Mouse (Mus musculus): ENCODE measurements at regions not wholly inside any gene's neighbourhood (a gene's known extent, or its start where the extent isn't known, plus 50 kb on each side); places are given as distances from the start of the nearest gene placed in this dataset.
A peak's percentile ranks its signal among the peaks of the same experiment; 100 is the strongest.

DNA sequence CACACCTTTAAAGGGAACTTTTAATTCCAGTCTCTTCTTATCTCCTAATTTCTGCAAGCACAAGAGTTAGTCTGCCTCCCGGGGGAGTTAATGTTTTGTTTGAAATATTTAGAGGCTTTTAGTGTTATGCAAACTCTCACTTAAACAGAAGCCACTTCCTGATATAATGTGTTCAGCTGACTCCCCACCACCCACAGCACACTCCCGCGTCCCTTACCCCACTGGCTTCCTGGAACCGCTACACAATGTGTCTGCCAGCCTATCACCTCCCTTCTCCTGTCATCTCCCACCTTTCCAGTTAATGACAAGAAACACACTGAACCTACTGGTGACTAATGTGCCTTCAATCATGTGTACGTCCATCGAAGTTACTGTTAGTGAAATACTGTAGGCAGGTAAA, 276.5 kb downstream of the Rps29 start:
- no peak for DNase-seq (ENCODE audit: low spot score in 2 of 2)

DNA sequence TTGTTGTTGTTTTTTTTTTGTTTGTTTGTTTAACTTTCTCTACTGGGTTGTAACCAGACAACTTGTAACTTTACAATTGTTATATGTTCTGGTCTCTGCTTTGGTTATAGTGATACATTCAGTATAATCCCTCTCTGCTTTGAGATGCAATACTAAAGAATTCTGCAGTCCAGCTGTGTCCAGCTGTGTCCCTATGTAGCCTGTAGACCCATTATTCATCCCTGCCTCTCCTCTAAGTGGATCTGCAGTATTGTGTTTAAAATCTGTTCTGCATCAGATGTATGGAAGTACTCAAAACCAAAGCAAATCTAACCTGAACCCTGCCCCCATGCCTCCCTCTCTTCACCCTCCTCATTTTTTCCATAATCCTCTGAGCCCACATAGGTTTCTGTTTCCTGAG, 279.6 kb downstream of the Rps29 start:
- DNase-seq (ENCODE audit: low spot score in 2 of 2): no peak

DNA sequence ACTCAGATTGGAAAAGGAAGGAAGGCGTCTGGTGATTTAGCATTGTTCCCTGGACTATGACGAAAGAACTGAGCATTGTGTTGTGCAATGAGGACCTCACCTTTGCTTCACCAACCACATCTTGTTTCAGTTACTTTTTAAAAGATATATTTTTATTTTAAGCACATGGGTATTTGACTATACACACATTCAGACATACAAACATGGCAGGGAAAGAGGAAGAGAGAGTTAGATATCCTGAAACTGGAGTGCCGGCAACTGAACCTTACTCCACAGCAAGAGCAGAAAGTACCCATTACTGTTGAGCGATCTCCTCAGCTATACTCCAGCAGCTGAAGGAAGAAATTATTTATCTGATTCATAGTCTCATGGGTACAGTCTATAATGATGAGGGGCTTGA, 287.7 kb downstream of the Rps29 start:
- no peak for DNase-seq (ENCODE audit: low spot score in 2 of 2)

DNA sequence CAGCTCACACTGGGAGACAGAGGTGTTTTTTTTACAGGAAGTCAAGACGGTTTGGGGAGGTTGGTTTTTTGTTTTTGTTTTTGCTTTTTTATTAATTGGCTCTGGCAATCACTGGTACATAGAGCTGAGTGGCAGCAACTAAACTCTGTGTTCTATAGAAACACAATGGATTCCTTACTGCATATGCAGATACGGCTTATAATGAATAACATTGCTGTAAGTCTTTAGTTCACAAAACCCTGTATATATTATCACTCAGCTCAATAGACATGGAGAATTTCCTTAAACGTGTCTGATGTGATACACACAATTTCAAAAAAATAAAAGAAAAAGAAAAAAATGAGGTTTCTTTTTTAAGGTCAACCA, 296.0 kb downstream of the Rps29 start:
- DNase-seq (ENCODE audit: low spot score in 2 of 2): no peak

DNA sequence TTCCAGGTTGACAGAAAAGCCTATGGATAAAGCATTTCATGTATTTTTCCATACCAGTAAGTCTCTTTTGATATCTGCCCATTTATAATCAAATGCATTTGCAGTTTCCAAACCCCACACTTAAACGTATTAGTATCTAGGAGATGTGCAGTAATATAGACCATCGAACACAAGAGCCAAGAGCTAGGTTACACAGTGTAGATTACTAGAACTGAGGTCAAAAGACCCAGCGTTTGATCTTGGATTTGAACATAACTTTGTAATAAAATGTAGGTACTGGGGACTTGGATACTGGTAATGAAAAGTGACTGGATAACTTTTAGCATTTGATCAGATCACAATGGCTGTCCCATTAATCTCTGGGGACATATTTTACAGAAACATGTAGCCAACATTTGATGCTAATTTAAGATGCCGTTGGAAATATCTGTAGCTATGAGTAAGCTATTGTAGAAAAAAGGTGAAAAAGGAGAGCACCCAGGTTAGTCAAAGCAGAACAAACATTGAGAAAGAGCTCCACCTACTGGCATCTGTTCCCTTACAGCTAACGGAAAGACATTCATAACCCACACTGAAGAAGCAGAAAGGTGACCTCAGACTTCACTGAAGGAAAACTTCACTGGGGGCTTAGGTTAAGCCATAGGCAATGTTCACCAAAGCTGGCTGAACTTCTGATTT, 296.5 kb downstream of the Rps29 start:
- DNase-seq (ENCODE audit: low spot score in 2 of 2): peak; percentile 32 to 62

DNA sequence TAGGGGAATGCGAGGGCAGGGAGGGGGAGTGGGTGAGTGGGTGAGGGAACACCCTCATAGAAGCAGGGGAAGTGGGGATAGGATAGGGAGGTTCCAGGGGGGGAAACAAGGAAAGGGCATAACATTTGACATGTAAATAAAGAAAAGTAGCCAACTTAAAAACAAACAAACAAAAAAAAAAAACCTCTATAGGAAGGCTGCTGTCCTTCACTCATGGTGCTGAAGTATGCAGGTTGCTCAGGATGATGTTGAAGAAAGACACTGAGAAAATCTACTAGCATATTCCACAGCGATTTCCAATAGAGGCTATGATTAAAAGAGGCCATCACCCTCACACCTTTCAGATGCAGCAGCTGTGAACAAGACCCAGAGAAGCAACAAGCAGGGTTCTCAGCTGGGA, 298.7 kb downstream of the Rps29 start:
- no peak for DNase-seq (ENCODE audit: low spot score in 2 of 2)

DNA sequence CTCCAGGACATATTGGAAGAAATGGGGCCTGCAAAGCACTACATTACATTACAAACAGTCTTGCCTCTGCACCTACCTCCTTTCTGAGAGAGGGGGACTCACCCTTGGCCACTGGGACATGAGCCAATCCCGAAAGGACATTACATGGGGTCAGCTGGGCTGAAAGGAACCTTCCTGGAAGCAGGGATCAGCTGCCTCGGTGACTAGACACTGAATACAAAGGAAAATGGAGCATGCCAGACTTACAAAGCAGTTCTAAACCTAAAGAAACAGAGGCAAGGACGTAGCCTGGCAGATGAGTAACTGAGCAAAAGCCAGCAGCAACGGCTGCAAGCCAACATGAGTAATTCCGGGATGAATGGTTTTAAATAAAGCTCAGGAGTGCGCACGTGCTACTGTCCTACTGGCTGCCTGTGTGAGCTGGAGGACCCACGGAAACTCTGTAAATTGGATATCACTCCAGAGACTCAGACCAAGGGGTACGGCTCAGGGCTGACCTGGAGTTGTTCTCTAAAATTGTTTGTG, 309.3 kb downstream of the Rps29 start:
- DNase-seq (ENCODE audit: low spot score in 2 of 2): no peak

DNA sequence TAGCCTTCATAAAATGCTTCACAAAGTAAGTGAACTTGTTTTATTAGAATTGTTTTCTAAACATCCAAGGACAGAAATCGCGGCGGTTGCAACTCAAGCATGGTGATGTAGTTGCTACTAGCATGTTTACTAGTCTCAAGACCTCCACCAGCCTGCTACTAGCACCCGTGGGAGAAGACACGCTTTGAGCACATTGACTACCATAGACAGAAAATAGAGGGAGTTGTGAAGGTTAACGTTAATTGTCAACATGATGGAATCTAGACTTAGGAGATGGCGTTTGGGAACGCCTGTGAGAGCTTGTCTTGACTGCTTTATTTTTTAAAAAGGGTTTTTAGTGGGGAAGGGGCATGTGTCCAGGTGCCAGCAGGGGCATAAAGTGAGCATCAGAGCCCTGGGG, 318.2 kb downstream of the Rps29 start:
- no peak for DNase-seq (ENCODE audit: low spot score in 2 of 2)

DNA sequence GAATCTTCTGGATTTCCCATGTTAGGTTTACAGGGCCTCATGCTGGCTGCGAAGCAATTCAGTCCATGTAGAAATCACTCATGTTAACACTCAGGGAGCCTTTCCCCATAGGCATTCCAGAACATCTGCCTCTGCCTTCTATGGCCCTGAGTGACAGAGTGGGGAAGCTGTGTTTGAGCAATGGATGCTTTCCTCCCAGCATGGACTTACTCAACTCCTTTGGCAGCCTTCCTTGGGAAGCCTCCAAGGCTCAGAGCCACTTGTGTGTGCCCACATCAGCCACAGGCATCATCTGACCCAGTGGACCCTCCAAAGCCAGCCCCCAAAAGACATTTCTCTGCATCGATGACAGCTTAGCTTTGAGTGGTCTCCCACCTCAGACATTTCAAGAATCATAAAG, 318.8 kb downstream of the Rps29 start:
- no peak for DNase-seq (ENCODE audit: low spot score in 2 of 2)

DNA sequence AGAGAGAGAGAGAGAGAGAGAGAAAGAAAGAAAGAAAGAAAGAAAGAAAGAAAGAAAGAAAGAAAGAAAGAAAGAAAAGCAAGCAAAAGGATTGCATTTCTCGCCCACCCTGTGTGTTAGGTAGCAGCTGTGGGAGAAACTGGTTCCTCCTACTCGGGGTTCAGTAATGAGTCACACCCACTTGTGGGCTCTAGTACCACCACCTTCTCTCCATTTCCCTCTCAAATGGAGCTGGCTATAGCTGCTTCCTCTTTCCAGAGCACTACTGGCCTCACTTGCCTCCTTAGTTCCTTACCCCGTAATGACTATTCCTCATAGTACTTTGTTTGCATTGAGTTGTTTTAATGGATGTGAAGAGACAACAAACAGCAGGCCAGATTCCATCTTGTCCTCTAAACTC, 323.0 kb downstream of the Rps29 start:
- DNase-seq (ENCODE audit: low spot score in 2 of 2): no peak

DNA sequence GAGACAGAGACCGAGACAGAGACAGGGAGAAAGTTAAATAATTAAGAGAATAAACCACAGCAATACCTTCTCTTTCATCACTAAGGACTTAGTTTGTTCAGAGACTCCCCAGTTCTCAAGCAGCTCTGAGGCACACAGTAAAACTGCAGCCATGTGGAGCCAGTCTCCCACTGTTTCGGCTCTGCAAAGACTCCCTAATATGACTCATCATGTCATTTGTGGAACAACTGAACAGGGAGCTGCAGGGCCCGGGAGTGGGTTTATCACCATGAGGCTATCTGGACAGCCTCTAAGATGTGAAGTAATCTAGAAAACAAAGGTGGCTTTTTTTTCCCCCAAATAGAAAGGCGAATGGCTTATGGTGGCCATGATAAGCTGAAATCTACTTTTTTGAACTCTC, 325.1 kb downstream of the Rps29 start:
- DNase-seq (ENCODE audit: low spot score in 2 of 2): no peak

DNA sequence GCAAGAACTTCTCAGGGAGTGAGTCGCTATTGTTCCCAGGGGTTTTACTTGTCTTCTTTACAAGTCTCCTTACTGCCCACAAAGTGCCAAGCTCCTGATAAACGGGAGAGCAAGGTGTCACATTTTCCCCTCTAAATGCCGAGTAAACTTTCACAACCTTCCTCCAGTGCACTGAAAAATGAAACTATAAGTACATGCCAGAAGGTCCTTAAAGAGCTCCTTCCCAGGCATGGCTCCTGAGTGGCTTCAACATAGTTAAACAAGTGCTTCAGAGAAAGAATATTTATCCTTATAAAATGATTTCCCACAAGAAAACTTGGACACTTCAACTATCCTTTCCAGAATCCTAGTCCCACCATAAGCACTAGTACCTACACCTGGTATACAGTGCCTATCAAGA, 329.6 kb downstream of the Rps29 start:
- no peak for DNase-seq (ENCODE audit: low spot score in 2 of 2)

DNA sequence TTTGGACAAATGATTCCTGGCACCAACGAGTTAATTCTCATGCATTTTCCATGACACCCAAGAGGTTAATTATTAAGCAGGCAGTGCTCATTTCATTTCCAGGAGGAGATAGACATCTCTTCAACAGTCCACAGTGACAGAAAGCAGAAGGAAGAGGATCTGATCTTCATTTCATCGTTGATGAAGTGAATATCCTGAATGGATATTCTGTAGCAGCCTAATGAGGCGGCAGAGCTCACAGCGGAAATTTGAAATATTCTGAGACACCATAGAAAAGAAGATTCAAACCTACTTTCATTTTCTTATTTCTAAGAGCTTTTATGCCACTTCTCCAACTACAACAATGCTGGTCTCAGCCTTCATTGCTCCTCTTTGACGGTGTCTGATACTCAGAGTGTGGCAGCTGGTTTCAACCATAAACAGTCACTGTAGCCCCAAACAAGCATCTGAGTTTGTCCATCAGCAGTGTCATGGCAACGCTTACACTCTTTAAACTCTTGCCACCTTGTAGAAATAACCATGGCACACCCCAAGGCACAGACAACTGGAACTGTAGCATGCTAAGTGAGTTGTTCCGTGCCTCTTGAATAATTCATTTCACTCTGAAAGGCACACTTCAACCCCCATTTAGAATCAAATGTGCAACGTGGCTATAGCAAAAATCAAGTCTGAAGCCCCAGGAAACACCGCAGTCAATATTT, 331.3 kb downstream of the Rps29 start:
- no peak for DNase-seq (ENCODE audit: low spot score in 2 of 2)

DNA sequence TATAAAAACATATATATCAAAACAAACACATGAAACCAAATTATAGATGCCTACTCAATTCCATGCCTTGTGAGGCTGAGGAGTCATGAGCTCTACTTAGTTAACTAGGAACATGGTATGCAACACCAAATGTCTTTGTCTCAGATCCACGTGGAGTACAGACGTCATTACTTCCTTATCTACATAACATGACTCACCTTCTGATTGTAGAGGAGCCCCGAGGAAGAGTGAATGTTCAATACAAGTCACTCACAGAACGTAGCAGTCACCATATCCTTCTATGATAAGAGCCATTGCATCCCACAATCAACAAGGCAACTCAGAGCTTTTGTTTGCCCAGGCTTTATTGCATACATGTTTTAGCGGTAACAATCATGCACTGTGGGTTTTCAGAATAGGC, 364.6 kb downstream of the Rps29 start:
- no peak for DNase-seq (ENCODE audit: low spot score in 2 of 2)

DNA sequence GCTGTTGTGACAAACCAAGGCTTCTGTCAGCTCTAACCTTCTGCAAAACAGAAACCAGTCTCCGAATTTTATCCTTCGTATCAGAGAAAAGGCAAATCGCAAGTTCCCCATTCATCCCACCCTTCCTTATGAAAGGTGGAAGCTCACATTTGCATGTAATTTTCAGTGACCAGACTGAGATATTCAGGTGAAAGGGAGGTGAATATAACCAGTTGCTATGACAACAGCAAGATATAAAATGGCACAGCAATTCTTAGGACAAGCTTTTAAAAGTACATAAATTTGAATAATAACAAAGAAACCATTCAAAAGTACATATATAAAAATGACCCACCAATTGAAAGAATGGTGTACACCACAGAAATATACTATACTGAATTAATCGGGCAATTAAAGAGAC, 375.4 kb downstream of the Rps29 start:
- DNase-seq (ENCODE audit: low spot score in 2 of 2): no peak

DNA sequence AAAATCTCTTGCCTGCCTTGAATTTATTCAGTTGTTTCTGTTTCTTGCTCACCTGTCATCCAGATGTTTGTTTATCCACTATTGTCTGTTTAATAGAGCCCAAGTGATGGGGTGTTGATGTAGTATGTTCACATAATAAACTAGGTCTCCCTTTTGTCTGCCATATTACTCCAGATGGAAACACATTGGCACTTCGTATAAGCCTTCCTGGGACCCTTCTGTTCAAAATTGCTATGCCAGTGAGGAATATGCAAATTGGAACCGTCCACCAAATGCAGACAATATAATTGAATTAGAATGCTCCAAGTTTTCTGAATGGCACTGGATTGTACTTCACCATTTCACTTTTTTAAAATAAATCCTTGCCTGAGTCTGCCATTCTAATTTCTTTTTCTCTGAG, 383.5 kb downstream of the Rps29 start:
- DNase-seq (ENCODE audit: low spot score in 2 of 2): no peak

DNA sequence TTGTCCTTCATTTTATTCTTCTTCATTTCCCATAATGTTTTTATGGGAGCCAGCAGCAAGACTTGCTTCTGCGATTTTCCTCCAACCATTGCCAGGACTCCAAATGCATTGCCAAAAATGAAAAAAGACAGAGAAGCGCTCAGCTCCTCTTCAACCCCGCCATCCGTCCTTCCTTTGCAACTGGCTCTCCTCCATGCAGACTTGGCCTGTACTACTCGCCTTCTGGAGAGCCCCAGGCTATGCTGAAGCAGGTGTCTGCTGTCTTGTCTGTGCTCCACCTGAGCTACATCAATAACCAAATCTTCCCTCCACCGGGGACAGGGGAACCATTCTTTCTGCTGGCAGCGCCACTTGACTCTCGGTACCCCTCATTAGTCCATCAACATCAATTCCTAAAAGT, 384.2 kb downstream of the Rps29 start:
- peak in 1 of 2 experiments; percentile 21 for DNase-seq (ENCODE audit: low spot score in 2 of 2)

DNA sequence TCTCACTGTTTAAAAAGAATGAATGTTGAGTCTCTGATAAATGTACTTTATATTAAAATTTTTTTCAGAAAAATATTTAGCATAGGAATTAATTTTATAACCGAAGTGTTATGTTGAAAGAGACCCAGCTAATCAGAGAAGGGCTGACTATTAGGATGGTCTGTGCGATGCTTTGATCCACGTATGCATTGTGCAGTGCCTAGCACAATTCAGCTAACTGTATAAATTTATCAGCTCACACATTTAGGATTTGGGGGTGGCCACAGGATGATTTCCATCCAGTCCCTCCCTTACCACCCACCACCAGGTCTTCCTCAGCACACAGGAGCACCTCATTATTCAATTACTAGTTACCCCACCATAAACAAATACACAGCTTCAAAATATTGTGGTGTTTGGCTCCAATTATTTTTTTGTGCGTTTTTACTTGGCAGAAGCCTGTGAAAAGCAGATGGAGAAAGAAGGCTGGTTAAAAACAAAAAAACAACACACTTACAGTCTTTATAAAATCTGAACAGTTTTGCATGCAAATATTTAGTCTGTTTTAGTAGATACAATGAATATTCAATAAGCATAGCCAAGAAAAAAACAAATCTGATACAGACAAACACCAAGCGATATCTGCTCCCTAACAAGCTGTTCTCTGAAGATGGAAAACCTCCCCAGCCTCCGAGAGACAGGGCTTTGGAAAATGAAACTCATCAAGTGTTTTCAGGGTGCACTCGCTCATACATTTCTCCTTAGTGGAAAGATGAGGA, 400.5 kb downstream of the Rps29 start:
- no peak for DNase-seq (ENCODE audit: low spot score in 2 of 2)

DNA sequence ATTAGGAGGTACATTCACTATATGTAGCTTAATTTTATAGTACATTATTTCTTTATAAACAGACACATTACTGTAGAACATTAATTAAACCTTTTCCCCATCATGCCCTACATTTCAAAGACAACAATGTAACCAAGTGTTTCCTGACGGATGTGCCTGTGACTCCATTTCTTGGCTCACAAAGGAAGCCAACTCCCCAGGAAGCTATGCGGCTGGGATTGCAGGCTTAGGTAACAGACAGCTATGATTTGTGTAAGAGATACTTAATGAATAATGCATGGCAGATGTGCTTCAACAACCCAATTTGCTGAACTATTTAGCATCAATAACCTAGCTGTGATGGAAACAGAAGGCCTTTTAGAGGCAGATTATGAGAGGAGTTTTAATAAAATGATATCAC, 430.1 kb downstream of the Rps29 start:
- no peak for DNase-seq (ENCODE audit: low spot score in 2 of 2)

DNA sequence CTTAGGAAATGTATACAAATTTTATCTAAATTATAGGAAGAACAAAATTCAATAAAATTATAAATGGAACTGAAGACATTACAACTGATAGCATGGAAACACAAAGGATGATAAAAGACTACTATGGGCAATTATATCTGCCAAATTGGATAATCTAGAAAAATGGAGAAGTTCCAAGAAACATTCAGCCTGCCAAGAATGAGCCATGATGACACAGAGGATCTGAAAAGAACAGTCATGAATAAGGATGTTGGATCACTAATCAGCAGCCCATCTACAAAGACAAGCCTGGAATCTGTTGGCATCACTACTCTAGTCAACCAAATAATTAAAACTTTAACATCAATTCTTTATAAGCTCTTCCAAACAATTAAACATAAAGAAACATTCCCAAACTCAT, 440.0 kb downstream of the Rps29 start:
- DNase-seq (ENCODE audit: low spot score in 2 of 2): no peak

DNA sequence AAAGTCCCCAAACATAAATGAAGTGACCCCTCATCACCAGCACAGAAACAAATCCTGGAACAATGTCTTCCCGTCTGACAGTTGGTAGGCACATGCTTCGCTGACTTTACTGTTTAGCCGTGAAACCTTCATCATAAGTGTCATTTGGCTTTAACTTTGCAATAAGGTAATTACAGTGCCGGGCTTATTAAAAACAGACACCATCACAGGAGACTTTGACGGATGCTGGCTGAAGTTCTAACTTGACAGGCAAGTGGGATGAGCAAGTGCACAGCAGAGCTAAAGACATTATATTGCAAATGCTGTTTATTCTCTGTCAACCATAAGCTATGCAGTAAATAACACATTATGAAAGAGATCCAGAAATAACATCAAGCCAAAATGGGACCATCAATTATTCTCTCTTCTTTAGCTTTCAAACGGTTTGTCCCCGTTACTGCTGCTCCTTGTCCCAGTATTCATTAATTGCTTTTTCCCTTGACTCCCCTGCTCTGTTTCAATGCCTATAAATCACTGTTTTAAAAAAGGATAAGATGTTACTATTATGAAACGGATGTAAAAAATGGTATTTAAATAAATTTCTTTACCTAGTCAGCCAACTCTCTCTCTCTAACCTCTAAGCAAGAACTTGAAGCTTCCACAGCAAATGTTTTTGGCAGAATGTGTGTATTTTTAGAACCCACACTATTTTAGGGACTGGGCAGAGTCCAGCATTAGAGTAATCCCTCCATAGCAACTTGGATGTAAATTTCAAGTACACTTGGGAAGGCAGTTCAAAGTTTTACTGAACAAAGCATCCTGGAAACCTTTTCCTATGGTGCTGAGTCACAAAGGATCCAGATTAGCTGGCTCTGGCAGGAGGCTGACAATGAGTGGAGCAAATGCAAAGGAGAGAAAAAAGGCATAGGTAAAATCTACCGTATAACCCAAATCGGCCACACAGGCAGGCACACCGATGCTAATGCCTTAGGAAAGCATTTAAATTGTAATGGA, 464.4 kb downstream of the Rps29 start:
- DNase-seq (ENCODE audit: low spot score in 2 of 2): no peak

Measured in layer of hippocampus, postnatal 10 days (tissue).